Mouse (Mus musculus) embryonic facial prominence, embryonic 12.5 days (tissue): ENCODE data around the gene Cym. TPM values are rescaled to one million over a fixed set of nuclear protein-coding genes. Genes with fewer than 3 reads are reported as not detected.

Experiments
- ATAC-seq: fragments of 200-750 bp; cut with Nextera tagmentation; 2 replicates; pipeline ENCODE4 v1.8.0; 2017; ENCODE audit not compliant: insufficient number of reproducible peaks, insufficient read depth, low FRiP score, low TSS enrichment
- H3K27ac ChIP-seq: fragments of 300-500 bp; sonication (generic); 2 replicates; pipeline ENCODE4 v1.5.1; 2016; ENCODE audit warnings: mild to moderate bottlenecking
- H3K27me3 ChIP-seq: fragments of 300-500 bp; sonication (generic); 2 replicates; pipeline ENCODE4 v1.6.1; 2016; ENCODE audit warnings: mild to moderate bottlenecking, moderate library complexity
- H3K36me3 ChIP-seq: fragments of 300-500 bp; sonication (generic); 2 replicates; pipeline ENCODE4 v1.6.1; 2016; ENCODE audit warnings: mild to moderate bottlenecking
- H3K4me1 ChIP-seq: fragments of 300-500 bp; sonication (generic); 2 replicates; pipeline ENCODE4 v1.6.1; 2016
- H3K4me2 ChIP-seq: fragments of 300-500 bp; sonication (generic); replicated peaks from 2 replicates; pipeline ENCODE4 v1.6.1; 2016; ENCODE audit warnings: mild to moderate bottlenecking, moderate library complexity
- H3K4me3 ChIP-seq: fragments of 300-500 bp; sonication (generic); 2 replicates; pipeline ENCODE4 v1.5.1; 2016; ENCODE audit warnings: mild to moderate bottlenecking
- H3K9ac ChIP-seq: fragments of 300-500 bp; sonication (generic); 2 replicates; pipeline ENCODE4 v1.6.1; 2016; ENCODE audit warnings: mild to moderate bottlenecking, moderate library complexity
- H3K9me3 ChIP-seq: fragments of 300-500 bp; sonication (generic); 2 replicates; pipeline ENCODE4 v1.6.1; 2016; ENCODE audit warnings: mild to moderate bottlenecking, moderate library complexity
- WGBS: fragments of 180-500 bp; shearing (Covaris S2); methylation state at CpG from one replicate; pipeline ENCODE4 v1.1.7; 2016; 5-methylcytosine and 5-hydroxymethylcytosine counted together
- polyA plus RNA-seq: library from polyadenylated mRNA; unstranded; fragments of >200 nt; fragmentation: Nextera tagmentation; extraction: Ambion mirVana; gene quantifications from 2 replicates; pipeline ENCODE4 v1.2.1, GENCODE M21; 2016

Gene Cym
- polyA plus RNA-seq, 1 experiment from 2014 or later: 0.17 TPM

GRCm38 (mm10) chr3:107241389-107242094 is 20.0 kb upstream of the Cym start:
- no peaks in the 10 kb centered on the region for H3K36me3 ChIP-seq
- H3K27me3 ChIP-seq: no peaks in the 10 kb centered on the region
- no peak overlapping the region for H3K4me2 ChIP-seq
- no peak overlapping the region for H3K4me3 ChIP-seq
- no peak for ATAC-seq
- H3K4me1 ChIP-seq: no peaks in the 10 kb centered on the region
- no peak overlapping the region for H3K27ac ChIP-seq
- 46% methylated on average over 14 of the region's 14 CpGs for WGBS
- no peaks in the 10 kb centered on the region for H3K9me3 ChIP-seq
- no peak overlapping the region for H3K9ac ChIP-seq

GRCm38 (mm10) chr3:107239607-107240006 is 18.1 kb upstream of the Cym start, which contains the start of gene Prok1:
Gene Prok1, minus strand, starts transcription at chr3:107239707.
- Histone ChIP-seq H3K4me1 (no peaks in the 10 kb centered on the region), H3K9me3 (no peaks in the 10 kb centered on the region), H3K36me3 (no peaks in the 10 kb centered on the region), H3K27me3 (no peaks in the 10 kb centered on the region), H3K4me3 (no peak within 1 kb of the TSS), H3K4me2 (no peak within 1 kb of the TSS), H3K27ac (no peak within 1 kb of the TSS), H3K9ac (no peak within 1 kb of the TSS)
- no peak for ATAC-seq
- 87% methylated on average over 9 of the region's 9 CpGs for WGBS

- no peak for ATAC-seq
- no peak overlapping the region for H3K27ac ChIP-seq
- H3K27me3 ChIP-seq: no peaks in the 10 kb centered on the region
- no peaks in the 10 kb centered on the region for H3K4me1 ChIP-seq
- no peak overlapping the region for H3K4me2 ChIP-seq
- no peaks in the 10 kb centered on the region for H3K9me3 ChIP-seq
- H3K9ac ChIP-seq: no peak overlapping the region
- 84% methylated on average over 8 of the region's 8 CpGs for WGBS
- no peaks in the 10 kb centered on the region for H3K36me3 ChIP-seq
- H3K4me3 ChIP-seq: no peak overlapping the region
Observed at GRCm38 (mm10) chr3:107238471-107238980, 17.0 kb upstream of the Cym start.

GRCm38 (mm10) chr3:107238051-107238450 is 16.5 kb upstream of the Cym start:
- Histone ChIP-seq H3K9ac (no peak overlapping the region), H3K27me3 (no peaks in the 10 kb centered on the region), H3K27ac (no peak overlapping the region), H3K4me1 (no peaks in the 10 kb centered on the region), H3K4me2 (no peak overlapping the region), H3K4me3 (no peak overlapping the region), H3K36me3 (no peaks in the 10 kb centered on the region), H3K9me3 (no peaks in the 10 kb centered on the region)
- 37% methylated on average over 2 of the region's 2 CpGs for WGBS
- ATAC-seq: no peak

- no peak; the same call in 1 of the 2 replicates for ATAC-seq
- H3K4me2 ChIP-seq: no peak overlapping the region
- no peak overlapping the region; the same call in 1 of the 2 replicates for H3K9ac ChIP-seq
- H3K27me3 ChIP-seq: no peaks in the 10 kb centered on the region
- 30% methylated on average over 2 of the region's 2 CpGs for WGBS
- H3K9me3 ChIP-seq: no peaks in the 10 kb centered on the region
- peaks cover 10% of the 10 kb centered on the region; the same call in 1 of the 2 replicates for H3K4me1 ChIP-seq
- no peaks in the 10 kb centered on the region for H3K36me3 ChIP-seq
- H3K4me3 ChIP-seq: no peak overlapping the region
- no peak overlapping the region for H3K27ac ChIP-seq
Observed at GRCm38 (mm10) chr3:107233945-107234344, 12.4 kb upstream of the Cym start.

- ATAC-seq: no peak
- Histone ChIP-seq H3K4me1 (peaks cover 10% of the 10 kb centered on the region; the same call in 1 of the 2 replicates), H3K36me3 (no peaks in the 10 kb centered on the region), H3K9me3 (no peaks in the 10 kb centered on the region), H3K4me2 (peak overlapping the region; percentile 14; the same call in 1 of the 2 replicates), H3K27ac (no peak overlapping the region), H3K9ac (no peak overlapping the region), H3K27me3 (no peaks in the 10 kb centered on the region), H3K4me3 (no peak overlapping the region)
- 8% methylated on average over 11 of the region's 11 CpGs for WGBS
Observed at GRCm38 (mm10) chr3:107233351-107233813, 11.8 kb upstream of the Cym start.

GRCm38 (mm10) chr3:107231202-107231601 is 9.7 kb upstream of the Cym start:
- H3K36me3 ChIP-seq: no peaks in the 10 kb centered on the region
- no peak overlapping the region for H3K27ac ChIP-seq
- H3K9me3 ChIP-seq: no peaks in the 10 kb centered on the region
- WGBS: 49% methylated on average over 4 of the region's 4 CpGs
- ATAC-seq: no peak
- H3K4me3 ChIP-seq: no peak overlapping the region
- no peaks in the 10 kb centered on the region for H3K27me3 ChIP-seq
- no peak overlapping the region for H3K9ac ChIP-seq
- H3K4me2 ChIP-seq: no peak overlapping the region
- peaks cover 10% of the 10 kb centered on the region; the same call in 1 of the 2 replicates for H3K4me1 ChIP-seq

GRCm38 (mm10) chr3:107230527-107230926 is 9.0 kb upstream of the Cym start, which contains the start of gene A630076J17Rik:
Gene A630076J17Rik, plus strand, starts transcription at chr3:107230614.
- 61% methylated on average over 1 of the region's 1 CpGs for WGBS
- Histone ChIP-seq H3K4me1 (peaks cover 10% of the 10 kb centered on the region; the same call in 1 of the 2 replicates), H3K27ac (no peak within 1 kb of the TSS), H3K4me2 (no peak within 1 kb of the TSS), H3K9me3 (no peaks in the 10 kb centered on the region), H3K4me3 (no peak within 1 kb of the TSS), H3K36me3 (no peaks in the 10 kb centered on the region), H3K27me3 (no peaks in the 10 kb centered on the region), H3K9ac (no peak within 1 kb of the TSS)
- no peak for ATAC-seq

- H3K4me1 ChIP-seq: peaks cover 10% of the 10 kb centered on the region; the same call in 1 of the 2 replicates
- no peaks in the 10 kb centered on the region for H3K36me3 ChIP-seq
- no peak overlapping the region for H3K9ac ChIP-seq
- H3K27me3 ChIP-seq: no peaks in the 10 kb centered on the region
- no peak overlapping the region for H3K27ac ChIP-seq
- ATAC-seq: no peak
- no peak overlapping the region for H3K4me3 ChIP-seq
- WGBS: 57% methylated on average over 5 of the region's 5 CpGs
- H3K9me3 ChIP-seq: no peaks in the 10 kb centered on the region
- H3K4me2 ChIP-seq: no peak overlapping the region
Observed at GRCm38 (mm10) chr3:107229822-107230221, 8.3 kb upstream of the Cym start.

- Histone ChIP-seq H3K9ac (no peak overlapping the region), H3K4me1 (peaks cover 10% of the 10 kb centered on the region; the same call in 1 of the 2 replicates), H3K4me3 (no peak overlapping the region), H3K36me3 (no peaks in the 10 kb centered on the region), H3K27ac (no peak overlapping the region), H3K4me2 (no peak overlapping the region), H3K27me3 (no peaks in the 10 kb centered on the region), H3K9me3 (0 out of 2 replicates have a peak, but pooled peaks cover 3% of the 10 kb centered on the region)
- 84% methylated on average over 5 of the region's 5 CpGs for WGBS
- ATAC-seq: no peak
Observed at GRCm38 (mm10) chr3:107229221-107229620, 7.7 kb upstream of the Cym start.

GRCm38 (mm10) chr3:107225820-107226219 is 4.3 kb upstream of the Cym start:
- H3K4me2 ChIP-seq: no peak overlapping the region
- ATAC-seq: no peak
- H3K27me3 ChIP-seq: no peaks in the 10 kb centered on the region
- no peak overlapping the region for H3K4me3 ChIP-seq
- no peaks in the 10 kb centered on the region for H3K36me3 ChIP-seq
- peaks cover 10% of the 10 kb centered on the region; the same call in 1 of the 2 replicates for H3K4me1 ChIP-seq
- no peak overlapping the region for H3K9ac ChIP-seq
- 0 out of 2 replicates have a peak, but pooled peaks cover 4% of the 10 kb centered on the region for H3K9me3 ChIP-seq
- H3K27ac ChIP-seq: no peak overlapping the region
- 81% methylated on average over 5 of the region's 5 CpGs for WGBS

- H3K9me3 ChIP-seq: 0 out of 2 replicates have a peak, but pooled peaks cover 4% of the 10 kb centered on the region
- WGBS: 72% methylated on average over 1 of the region's 1 CpGs
- no peak for ATAC-seq
Observed at GRCm38 (mm10) chr3:107223230-107223629, 1.7 kb upstream of the Cym start.

More at GRCm38 (mm10) chr3:107223230-107223629, 1.7 kb upstream of the Cym start:
- Histone ChIP-seq H3K4me1 (no peaks in the 10 kb centered on the region), H3K9ac (no peak overlapping the region), H3K27ac (no peak overlapping the region), H3K4me3 (no peak overlapping the region), H3K36me3 (no peaks in the 10 kb centered on the region), H3K4me2 (no peak overlapping the region), H3K27me3 (no peaks in the 10 kb centered on the region)
